Mouse (Mus musculus) thymus, postnatal 0 days (tissue): ENCODE data around the gene Tmem144. TPM values are rescaled to one million over a fixed set of nuclear protein-coding genes. Genes with fewer than 3 reads are reported as not detected.
"Not testable (repeated sequence)": the region's sequence is repeated elsewhere in the genome, so short reads cannot be mapped to it uniquely, and the experiment has no call there.

ENCODE experiments used
- DNase-seq: peaks from one replicate; pipeline ENCODE4 v3.0.0-alpha.2; 2015; ENCODE audit warnings: low spot score
- polyA plus RNA-seq: library from polyadenylated mRNA; unstranded; fragments of >200 nt; fragmentation: Nextera tagmentation; extraction: Ambion mirVana; gene quantifications from 2 replicates; pipeline ENCODE4 v1.2.1, GENCODE M21; 2015

Tmem144 gene
- polyA plus RNA-seq, 1 experiment from 2014 or later = 1.6 TPM

DNA sequence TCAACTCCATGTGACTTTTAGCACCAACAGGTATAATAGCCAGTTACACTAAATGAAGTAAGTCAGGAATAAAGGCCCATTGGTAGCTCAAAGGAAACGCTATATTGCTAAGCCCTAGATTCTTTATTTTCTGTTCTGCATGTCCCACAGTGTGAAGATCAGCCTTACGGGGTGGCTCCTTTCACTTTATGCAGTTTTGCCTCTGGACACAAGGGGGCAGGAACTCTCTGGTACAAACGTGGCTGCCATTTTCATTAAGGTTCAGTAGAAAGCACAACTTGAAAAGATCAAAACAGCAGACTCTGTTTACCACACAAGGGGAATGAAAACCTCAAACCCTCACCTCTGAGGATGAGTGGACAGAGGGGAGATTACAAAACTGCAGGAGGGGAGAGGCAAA, 40.9 kb downstream of the Tmem144 start:
- DNase-seq = peak; percentile 29

DNA sequence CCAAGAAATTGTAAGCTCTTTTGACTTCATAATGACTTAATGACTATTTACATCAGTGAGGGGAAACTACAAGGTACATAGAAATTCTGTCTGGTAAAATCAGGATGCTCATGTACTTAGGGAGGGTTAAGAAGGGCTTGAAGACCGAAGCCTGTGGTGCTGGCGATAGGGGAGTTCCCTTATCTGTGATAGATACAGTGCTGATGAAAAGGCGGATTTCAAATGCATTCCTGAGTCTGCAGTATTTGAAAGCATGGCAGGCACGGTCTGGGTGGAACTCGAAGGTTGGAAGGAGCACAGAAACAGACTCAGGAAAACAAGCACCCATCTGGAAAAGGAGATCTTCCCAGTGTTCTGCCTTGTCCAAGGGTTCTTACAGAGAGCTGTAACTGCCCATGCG, 42.0 kb downstream of the Tmem144 start:
- no peak for DNase-seq

DNA sequence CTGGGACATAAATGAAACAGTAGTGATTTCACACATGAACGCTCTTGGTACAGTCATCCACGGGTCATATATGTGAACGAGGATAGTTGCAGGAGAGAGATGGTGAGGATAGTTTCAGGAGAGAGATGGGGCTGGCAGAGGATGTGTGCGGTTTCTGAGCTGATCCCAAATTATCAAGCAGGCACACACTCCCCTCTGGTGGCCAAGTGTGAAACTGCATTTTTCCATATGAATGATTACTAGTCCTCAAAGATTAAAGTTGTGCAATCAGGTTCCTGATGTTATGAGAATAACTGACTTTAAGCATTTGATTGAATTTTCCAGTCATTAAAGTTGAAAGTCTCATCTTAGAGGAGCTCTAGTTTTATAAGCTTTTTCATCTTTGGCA, 43.4 kb downstream of the Tmem144 start:
- peak; percentile 68 for DNase-seq

DNA sequence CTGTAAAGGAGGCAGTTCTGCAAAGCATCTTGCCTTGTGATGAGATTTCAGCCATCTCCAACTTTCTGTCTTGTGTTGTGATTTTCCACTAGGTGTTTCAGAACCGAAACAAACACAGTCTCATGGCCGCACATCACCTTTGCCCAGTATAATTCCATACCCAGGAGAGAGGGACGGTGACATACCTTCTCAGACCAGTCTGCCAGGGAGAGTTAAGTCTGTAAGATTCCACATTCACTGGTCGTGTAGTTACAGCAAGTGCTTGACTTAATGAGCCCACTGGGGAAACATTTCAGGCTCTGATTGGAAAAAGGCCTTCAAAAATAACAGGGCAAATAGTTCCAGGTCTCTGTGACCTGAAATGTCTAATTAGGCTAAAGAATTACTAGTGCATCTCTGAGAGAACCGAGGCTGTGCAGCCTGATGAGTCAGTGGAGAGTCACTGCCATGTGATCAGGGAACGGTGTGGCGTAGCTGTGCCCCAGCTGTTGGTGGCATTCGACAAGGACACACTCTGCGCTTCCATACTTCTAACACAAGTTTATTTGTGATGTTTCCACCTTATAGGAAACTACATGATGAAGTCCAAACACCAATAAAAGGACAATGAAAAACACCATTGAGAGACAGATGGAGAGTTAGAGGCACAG, 43.9 kb downstream of the Tmem144 start:
- no peak for DNase-seq

DNA sequence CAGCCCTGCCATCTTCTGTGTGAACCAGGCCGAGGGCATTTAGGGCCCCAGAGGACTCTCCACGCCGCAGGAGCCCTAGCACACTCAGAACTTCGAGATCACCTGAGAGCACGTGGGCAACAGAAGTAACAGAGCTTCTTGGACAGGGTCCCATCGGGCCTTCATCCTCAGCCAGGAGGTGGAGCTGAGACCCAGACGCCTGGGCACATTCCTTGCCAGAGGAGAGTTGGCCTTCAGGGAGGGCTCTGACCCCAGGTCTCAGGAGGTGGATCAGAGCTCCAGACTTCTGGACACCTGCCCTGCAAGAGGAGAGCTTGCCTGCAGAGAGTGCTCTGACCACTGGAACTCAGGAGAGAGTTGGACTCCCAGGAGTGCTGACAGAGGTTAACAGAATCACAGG, 51.8 kb downstream of the Tmem144 start:
- not testable (repeated sequence) for DNase-seq

DNA sequence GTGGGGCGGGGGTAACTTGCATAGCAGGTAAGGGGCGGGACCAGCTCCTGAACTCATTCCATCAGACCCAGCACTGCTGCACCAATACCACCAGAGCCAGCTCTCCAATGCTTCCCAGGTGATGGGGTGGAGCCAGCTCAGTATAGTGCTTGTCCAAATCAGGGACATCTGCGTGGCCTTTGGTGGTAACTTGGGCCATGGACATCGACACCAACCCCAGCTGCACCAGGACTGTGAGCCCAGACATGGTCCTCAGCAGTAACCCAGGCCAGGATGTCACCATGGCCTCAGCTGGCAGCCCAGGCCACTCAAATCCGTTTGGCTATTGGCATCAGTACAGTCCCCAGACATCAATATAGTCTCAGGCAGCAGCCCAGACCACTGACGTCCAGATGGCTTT, 60.3 kb downstream of the Tmem144 start:
- no peak for DNase-seq

DNA sequence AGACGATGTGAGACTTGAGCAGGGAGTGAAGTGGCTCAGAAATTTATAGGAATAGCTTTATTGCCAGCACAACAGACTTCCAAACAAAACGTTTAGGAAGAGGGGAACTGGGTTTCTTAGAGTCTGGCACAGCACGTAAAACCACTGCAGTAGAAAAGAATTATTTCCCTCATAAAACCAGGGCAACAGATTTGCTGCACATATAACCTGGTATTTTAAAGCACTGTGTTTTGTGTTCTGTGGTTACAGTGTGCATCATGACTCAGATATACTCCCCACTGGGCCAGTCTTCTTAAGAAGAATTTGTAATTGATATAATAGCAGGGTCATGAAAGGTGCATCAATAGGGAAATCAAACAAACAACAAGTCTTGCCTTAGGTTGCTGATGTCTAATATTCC, 62.2 kb downstream of the Tmem144 start:
- DNase-seq = no peak

DNA sequence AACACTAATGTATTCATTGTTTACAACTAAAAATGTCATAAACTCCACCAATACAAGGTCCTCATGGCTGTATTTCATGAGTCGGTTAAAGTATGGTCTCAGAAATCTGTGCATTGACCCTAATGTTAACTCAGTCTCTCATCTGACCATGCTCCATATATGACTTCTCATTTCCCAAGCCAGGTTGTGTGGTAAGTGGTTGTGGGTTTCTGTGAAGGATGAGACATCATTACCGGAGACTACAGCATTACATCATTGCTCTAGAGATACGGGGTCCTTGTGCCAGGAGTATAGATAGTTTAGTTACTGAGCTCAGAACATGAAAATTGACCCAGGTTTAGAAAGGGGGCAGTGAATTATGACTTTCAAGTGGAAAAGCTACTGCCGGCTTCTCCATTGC, 63.0 kb downstream of the Tmem144 start:
- DNase-seq = no peak

DNA sequence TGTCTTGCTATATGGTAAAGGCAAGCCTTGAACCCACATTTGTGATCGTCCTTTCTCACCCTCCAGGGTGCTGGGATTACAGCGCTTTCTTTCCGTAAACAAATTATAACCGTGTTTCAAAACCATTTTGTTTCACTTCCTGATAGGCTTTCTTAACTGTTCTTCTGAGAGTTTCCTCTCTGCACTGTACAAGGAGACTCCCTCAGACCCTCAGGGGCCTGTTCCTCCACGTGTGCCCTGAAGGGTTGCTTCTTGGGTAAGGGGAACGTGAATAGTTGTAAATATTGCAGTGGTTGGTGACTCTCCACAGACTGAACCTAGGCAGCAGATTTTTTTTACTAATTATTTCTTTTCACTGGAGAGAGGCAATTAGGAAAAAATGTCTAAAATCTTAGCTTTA, 63.6 kb downstream of the Tmem144 start:
- no peak for DNase-seq

DNA sequence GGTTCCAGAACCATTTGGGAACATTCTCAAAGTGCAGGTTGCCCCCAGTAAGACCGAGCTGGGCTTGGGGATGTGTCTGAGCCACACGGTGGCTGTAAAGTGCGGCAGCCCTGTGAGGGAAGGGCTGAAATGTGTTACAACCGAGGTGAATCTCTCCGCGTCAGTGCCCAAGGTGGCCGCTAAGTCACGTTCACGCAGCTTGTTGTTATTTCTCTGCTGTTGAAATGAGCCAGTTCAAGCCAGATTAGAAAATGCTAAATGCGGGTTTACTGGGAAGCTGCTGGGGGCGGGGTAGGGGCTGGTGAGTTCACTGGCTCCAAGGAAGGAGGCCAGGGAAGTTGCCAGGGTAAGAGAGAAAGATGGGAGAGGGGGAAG, 68.2 kb downstream of the Tmem144 start:
- DNase-seq = no peak

DNA sequence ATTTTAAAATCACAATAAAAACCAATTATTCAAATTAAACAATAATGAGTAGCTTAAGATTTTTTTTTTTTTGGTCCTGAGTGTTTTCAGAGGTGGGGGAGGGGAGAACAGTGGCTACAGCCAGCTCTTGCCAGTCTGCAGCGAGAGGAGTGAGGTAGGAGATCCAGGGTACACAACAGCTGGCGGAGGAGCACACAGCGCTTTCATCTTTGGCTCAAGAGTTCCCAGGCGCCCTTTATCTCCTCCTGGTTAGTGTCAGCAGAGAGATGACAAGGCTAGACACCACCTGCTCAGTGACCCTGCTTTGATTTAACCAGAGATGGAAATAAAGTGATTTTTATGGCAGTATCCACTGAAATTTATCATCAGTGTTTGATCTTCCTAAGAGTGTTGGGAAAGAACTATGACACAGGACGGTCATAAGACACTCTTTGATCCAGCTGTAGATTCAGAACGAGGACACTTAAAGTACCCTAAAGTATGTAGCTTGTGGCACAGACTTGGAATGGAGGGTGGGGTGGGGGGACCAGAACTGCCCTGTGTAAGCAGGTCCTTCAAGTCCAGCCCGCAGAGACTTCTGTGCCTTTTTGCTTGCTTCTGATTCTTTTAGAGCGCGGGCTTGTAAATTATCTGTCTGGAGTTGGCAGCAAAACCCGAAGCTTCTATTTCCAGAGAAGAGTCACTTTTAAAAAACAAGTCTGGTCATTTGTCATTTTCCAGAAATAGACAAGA, 68.8 kb downstream of the Tmem144 start:
- no peak for DNase-seq

DNA sequence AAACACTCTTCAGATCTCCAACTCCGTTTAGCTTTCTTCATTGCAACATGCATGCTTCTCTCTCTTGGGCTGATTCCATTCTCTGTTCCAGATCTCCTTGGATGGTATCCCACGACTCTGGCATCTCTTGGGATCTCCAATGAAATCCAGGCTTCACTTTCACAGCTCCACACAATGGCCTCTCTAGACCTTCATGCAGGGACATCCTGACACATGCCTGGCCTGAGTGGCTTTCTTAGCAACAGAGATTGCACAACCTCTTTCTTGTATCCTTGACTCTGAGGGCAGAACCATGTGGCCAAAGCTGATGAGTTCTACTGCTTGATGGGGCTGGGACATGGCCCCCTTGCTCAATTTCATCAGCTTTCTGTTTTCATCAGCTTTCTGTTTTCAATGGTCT, 79.9 kb downstream of the Tmem144 start:
- no peak for DNase-seq

Other genes with a start within 250 kb of the Tmem144 start
- gene 4930579G24Rik, start 223.7 kb downstream of the Tmem144 start, polyA plus RNA-seq = 32.3 and 42.4 TPM in 2 replicates
- 61.9 and 63.0 TPM in 2 replicates for gene Etfdh, start 223.3 kb downstream of the Tmem144 start, polyA plus RNA-seq
- 1.3 and 1.6 TPM in 2 replicates for gene Rxfp1, start 114.9 kb downstream of the Tmem144 start, polyA plus RNA-seq
- 2.4 and 3.2 TPM in 2 replicates for gene Fam198b, start 31.8 kb upstream of the Tmem144 start, polyA plus RNA-seq